Mouse (Mus musculus): ENCODE measurements around the gene Pvalb. TPM values are rescaled to one million over a fixed set of nuclear protein-coding genes. Genes with fewer than 3 reads are reported as not detected.

Pvalb gene
- polyA plus RNA-seq, 2 experiments = not detected

DNA sequence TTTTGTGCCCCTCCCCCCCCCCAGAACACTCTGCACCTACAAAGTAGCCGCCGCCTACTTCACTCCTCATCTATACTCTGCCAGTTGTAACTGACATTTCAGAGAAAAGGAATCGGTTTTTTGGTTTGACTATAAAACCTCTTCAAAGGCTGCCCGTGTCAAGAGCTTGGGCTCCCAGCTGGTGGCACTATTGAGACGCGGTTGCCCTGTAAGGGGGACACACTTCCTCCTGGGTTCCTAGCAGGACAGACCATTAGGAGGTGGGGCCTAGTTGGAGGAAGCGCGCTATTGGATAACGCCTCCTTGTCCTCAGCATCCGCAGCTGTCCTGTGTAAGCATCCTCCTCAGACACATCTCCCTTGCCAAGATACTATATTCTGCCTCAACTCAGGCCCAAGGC lies 21.3 kb downstream of the Pvalb start:
- 1% methylated on average over 10 of the region's 10 CpGs for WGBS (ENCODE audit: insufficient replicate concordance)
- ATAC-seq (ENCODE audit: insufficient read depth) (no peak), DNase-seq (ENCODE audit: low read depth in 3 of 3, low spot score in 3 of 3) (peak in 1 of 3 experiments; percentile 17)
- Histone ChIP-seq H3K9ac (replicated peaks) (no peak overlapping the region), H3K4me2 (ENCODE audit: low read depth) (no peak overlapping the region), H3K27ac (no peak overlapping the region), H3K36me3 (replicated peaks; ENCODE audit: control insufficient read depth, insufficient read depth, low read depth) (no peaks in the 10 kb centered on the region), H3K9me3 (ENCODE audit: control insufficient read depth, low read length) (no peaks in the 10 kb centered on the region), H3K4me1 (replicated peaks; ENCODE audit: control insufficient read depth in 2 of 2, insufficient read depth in 2 of 2, low read length in 1 of 2) (no peaks in the 10 kb centered on the region), H3K4me3 (ENCODE audit: insufficient read depth in 1 of 2, low read depth in 2 of 2, low read length in 2 of 2) (no peak overlapping the region), H3K27me3 (ENCODE audit: control insufficient read depth, insufficient read depth, low read length) (no peaks in the 10 kb centered on the region; the same call in 1 of the 2 replicates)
- TF ChIP-seq CTCF (IDR thresholded peaks at IDR 0.05; ENCODE audit: low read depth) (peak; percentile 50), EP300 (IDR thresholded peaks at IDR 0.05; ENCODE audit: low read depth) (no peak)

DNA sequence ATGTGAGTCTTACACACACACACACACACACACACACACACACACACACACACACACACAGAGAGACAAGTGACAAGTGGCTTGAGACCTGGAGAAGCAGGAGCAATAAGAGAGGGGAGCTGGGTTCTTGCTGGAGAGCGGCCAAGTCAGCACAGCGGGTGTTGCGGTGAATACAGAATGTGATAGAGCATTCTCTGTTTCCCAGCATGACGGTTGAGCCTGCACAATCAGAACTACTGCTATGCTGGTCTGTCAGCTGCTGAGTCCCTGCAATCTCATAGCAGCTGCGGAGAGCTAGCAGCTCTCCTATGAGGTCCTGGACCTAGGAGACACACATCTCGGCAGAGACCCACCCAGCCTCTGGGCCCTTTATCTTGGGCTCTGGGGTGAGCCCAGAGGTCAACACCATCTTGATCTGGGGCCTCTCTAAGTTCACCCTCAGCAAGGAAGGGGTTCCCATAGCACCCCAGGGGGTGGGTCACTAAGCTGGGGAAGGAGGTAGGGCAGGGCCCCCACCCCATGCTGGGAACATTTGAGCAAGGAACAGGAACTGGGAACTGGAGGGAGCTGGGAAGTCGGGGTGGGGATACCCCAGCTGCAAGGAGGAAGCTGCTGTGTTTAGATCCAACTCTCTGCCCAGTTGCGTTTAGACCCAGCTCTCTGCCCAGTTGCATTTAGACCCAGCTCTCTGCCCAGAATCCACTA lies 24.3 kb downstream of the Pvalb start:
- H3K36me3 ChIP-seq (replicated peaks; ENCODE audit: control insufficient read depth, insufficient read depth, low read depth) = no peaks in the 10 kb centered on the region
- ATAC-seq (ENCODE audit: insufficient read depth) = no peak
- no peaks in the 10 kb centered on the region for H3K9me3 ChIP-seq (ENCODE audit: control insufficient read depth, low read length)
- H3K4me2 ChIP-seq (ENCODE audit: low read depth) = no peak overlapping the region
- WGBS (ENCODE audit: insufficient replicate concordance) = 33% methylated on average over 8 of the region's 8 CpGs
- no peak overlapping the region for H3K27ac ChIP-seq
- no peak overlapping the region for H3K9ac ChIP-seq (replicated peaks)
- DNase-seq (ENCODE audit: low read depth in 3 of 3, low spot score in 3 of 3) = no peak
- TF ChIP-seq CTCF (IDR thresholded peaks at IDR 0.05; ENCODE audit: low read depth) (no peak), EP300 (IDR thresholded peaks at IDR 0.05; ENCODE audit: low read depth) (no peak)
- H3K4me3 ChIP-seq (ENCODE audit: insufficient read depth in 1 of 2, low read depth in 2 of 2, low read length in 2 of 2) = no peak overlapping the region
- no peaks in the 10 kb centered on the region; the same call in 1 of the 2 replicates for H3K27me3 ChIP-seq (ENCODE audit: control insufficient read depth, insufficient read depth, low read length)
- no peaks in the 10 kb centered on the region for H3K4me1 ChIP-seq (replicated peaks; ENCODE audit: control insufficient read depth in 2 of 2, insufficient read depth in 2 of 2, low read length in 1 of 2)

DNA sequence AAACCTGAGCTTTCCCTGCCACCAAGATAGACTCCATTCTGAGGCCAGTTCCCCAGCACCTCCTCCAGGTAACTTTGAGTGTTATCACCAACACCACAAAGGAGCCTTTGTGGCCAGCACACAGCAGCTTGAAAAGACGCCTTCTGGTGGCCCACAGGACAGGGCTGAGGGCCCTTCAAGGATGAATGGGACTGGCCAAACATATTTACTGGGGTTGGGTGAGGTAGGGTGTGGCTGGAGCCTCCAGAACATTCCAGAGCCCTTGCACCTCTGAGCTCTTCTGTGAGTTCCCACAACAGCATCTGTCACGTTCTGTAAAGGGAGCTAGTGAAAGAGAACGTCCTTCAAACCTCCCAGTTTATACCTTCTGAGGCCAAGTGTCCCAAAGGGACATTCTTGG lies 26.4 kb downstream of the Pvalb start:
- Histone ChIP-seq H3K9me3 (ENCODE audit: control insufficient read depth, low read length) (no peaks in the 10 kb centered on the region), H3K27ac (no peak overlapping the region), H3K36me3 (replicated peaks; ENCODE audit: control insufficient read depth, insufficient read depth, low read depth) (no peaks in the 10 kb centered on the region), H3K4me2 (ENCODE audit: low read depth) (no peak overlapping the region), H3K9ac (replicated peaks) (no peak overlapping the region), H3K4me1 (replicated peaks; ENCODE audit: control insufficient read depth in 2 of 2, insufficient read depth in 2 of 2, low read length in 1 of 2) (peaks cover 6 to 8% of the 10 kb centered on the region in 2 experiments), H3K27me3 (ENCODE audit: control insufficient read depth, insufficient read depth, low read length) (no peaks in the 10 kb centered on the region; the same call in 1 of the 2 replicates), H3K4me3 (ENCODE audit: insufficient read depth in 1 of 2, low read depth in 2 of 2, low read length in 2 of 2) (no peak overlapping the region)
- ATAC-seq (ENCODE audit: insufficient read depth) (no peak), DNase-seq (ENCODE audit: low read depth in 3 of 3, low spot score in 3 of 3) (no peak)
- 53% methylated on average over 3 of the region's 3 CpGs for WGBS (ENCODE audit: insufficient replicate concordance)
- TF ChIP-seq CTCF (IDR thresholded peaks at IDR 0.05; ENCODE audit: low read depth) = no peak
- TF ChIP-seq EP300 (IDR thresholded peaks at IDR 0.05; ENCODE audit: low read depth) = no peak

DNA sequence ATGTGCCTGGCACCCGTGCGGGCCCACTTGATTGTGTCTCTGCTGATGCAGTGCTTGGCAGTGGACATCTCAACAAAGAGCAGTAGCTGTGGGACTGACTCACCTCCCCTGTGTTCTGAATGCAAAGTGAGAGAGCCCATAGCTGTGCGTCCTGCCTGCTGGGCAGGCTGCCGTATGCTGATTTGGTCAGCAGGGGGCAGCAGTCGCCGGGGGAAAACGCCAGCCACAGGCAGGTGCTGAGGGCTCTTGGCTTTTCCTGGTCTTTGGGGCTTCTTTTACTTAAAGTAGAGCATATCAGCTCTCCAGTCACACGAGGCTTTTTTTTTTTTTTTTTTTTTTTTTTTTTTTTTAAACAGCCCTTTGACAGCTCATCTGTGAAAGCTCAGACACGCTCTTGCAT lies 27.8 kb downstream of the Pvalb start:
- peak; percentile 95 for TF ChIP-seq CTCF (IDR thresholded peaks at IDR 0.05; ENCODE audit: low read depth)
- no peak for TF ChIP-seq EP300 (IDR thresholded peaks at IDR 0.05; ENCODE audit: low read depth)
- no peaks in the 10 kb centered on the region; the same call in 1 of the 2 replicates for H3K27me3 ChIP-seq (ENCODE audit: control insufficient read depth, insufficient read depth, low read length)
- no peak overlapping the region for H3K9ac ChIP-seq (replicated peaks)
- H3K4me1 ChIP-seq (replicated peaks; ENCODE audit: control insufficient read depth in 2 of 2, insufficient read depth in 2 of 2, low read length in 1 of 2) = peaks cover 12% of the 10 kb centered on the region in 2 experiments
- ATAC-seq (ENCODE audit: insufficient read depth) (no peak), DNase-seq (ENCODE audit: low read depth in 3 of 3, low spot score in 3 of 3) (peak; percentile 19 to 30 (median 22))
- H3K4me3 ChIP-seq (ENCODE audit: insufficient read depth in 1 of 2, low read depth in 2 of 2, low read length in 2 of 2) = no peak overlapping the region
- 7% methylated on average over 9 of the region's 9 CpGs for WGBS (ENCODE audit: insufficient replicate concordance)
- no peaks in the 10 kb centered on the region for H3K9me3 ChIP-seq (ENCODE audit: control insufficient read depth, low read length)
- H3K36me3 ChIP-seq (replicated peaks; ENCODE audit: control insufficient read depth, insufficient read depth, low read depth) = no peaks in the 10 kb centered on the region
- H3K27ac ChIP-seq = no peak overlapping the region
- no peak overlapping the region for H3K4me2 ChIP-seq (ENCODE audit: low read depth)

DNA sequence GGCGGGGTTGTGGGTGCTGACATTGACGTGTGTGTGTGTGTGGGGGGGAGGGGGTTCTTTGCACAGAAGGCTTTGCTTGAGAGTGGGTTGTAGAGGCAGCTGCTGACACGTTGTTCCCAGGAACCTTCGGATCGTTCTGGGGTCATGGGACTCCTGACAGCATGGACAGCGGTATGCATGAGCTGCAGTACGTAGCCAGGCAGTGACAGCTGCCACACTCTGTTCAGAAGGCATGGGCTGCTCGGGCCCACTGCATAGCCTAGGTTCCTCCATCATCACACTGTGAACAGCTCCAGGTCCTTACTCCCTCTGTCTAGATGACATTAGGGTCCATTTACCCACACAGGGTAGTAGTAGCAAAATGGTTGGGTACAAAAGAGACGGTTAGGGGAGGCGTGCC lies 28.9 kb downstream of the Pvalb start:
- Histone ChIP-seq H3K27ac (no peak overlapping the region), H3K4me2 (ENCODE audit: low read depth) (no peak overlapping the region), H3K9me3 (ENCODE audit: control insufficient read depth, low read length) (no peaks in the 10 kb centered on the region), H3K27me3 (ENCODE audit: control insufficient read depth, insufficient read depth, low read length) (no peaks in the 10 kb centered on the region; the same call in 1 of the 2 replicates), H3K9ac (replicated peaks) (no peak overlapping the region), H3K4me1 (replicated peaks; ENCODE audit: control insufficient read depth in 2 of 2, insufficient read depth in 2 of 2, low read length in 1 of 2) (peaks cover 18 to 20% of the 10 kb centered on the region in 2 experiments), H3K4me3 (ENCODE audit: insufficient read depth in 1 of 2, low read depth in 2 of 2, low read length in 2 of 2) (no peak overlapping the region), H3K36me3 (replicated peaks; ENCODE audit: control insufficient read depth, insufficient read depth, low read depth) (no peaks in the 10 kb centered on the region)
- 51% methylated on average over 10 of the region's 10 CpGs for WGBS (ENCODE audit: insufficient replicate concordance)
- ATAC-seq (ENCODE audit: insufficient read depth) (no peak), DNase-seq (ENCODE audit: low read depth in 3 of 3, low spot score in 3 of 3) (no peak)
- no peak for TF ChIP-seq CTCF (IDR thresholded peaks at IDR 0.05; ENCODE audit: low read depth)
